Mouse (Mus musculus) stomach, postnatal 0 days (tissue): ENCODE measurements around the gene Cilp.

Experiments
- CTCF ChIP-seq: IDR thresholded peaks from 2 replicates; pipeline ENCODE4 v1.5.1; 2016; ENCODE audit warnings: antibody characterized with exemption, low read depth, mild to moderate bottlenecking, moderate library complexity
- EP300 ChIP-seq: optimal IDR thresholded peaks from 2 replicates; pipeline ENCODE3; 2016; ENCODE audit warnings: antibody characterized with exemption

DNA sequence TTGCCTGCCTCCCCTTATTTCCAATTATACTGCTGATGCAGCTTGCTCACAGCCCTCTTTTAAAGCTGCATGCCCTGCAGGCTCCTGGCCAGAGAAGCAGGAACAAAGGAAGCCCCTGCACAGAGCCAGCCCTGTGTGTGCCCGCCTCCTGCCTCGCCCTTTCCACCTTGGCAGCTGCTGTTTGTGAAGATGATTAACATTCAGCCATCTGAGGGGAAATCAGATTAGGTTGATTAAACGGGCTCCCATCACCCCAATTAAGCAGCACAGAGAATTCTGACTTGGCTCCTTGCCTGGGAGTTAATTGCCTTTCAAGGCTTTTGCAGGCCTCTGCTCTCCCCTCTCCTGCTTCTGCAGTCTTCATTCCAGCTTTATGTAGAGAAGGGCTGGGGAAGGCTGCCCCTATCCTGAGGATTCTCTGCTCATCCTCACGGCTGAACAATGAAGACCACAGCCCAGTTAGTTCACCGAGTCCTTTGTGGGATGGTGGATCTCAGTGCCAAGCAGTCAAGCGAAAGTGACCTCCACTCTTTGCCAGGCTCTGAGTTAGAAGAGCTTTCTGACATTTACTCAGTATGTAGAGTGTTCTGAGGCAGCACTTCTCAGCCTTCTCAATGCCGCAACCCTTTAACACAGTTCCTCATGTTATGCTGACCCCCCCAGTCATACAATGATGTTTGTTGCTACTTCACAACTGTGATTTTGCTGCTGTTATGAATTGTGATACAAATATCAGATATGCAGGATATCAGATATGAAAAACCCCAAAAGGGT, 2.9 kb downstream of the Cilp start:
- TF ChIP-seq CTCF (no peak), EP300 (no peak)
